Mouse (Mus musculus): ENCODE measurements at regions not wholly inside any gene's neighbourhood (a gene's known extent, or its start where the extent isn't known, plus 50 kb on each side); places are given as distances from the start of the nearest gene placed in this dataset.

GRCm38 (mm10) chr8:113956439-113957043 lies 108.0 kb upstream of the Adamts18 start:
- Histone ChIP-seq H3K4me1 (ENCODE audit: control insufficient read depth in 2 of 2, insufficient read depth in 2 of 2, low read length in 2 of 2, poor library complexity in 1 of 2) (no peaks in the 10 kb centered on the region), H3K9me3 (ENCODE audit: control insufficient read depth, insufficient read depth, low read depth, low read length) (no peaks in the 10 kb centered on the region), H3K27ac (ENCODE audit: insufficient read depth, low read depth, low read length, poor library complexity, severe bottlenecking) (no peak overlapping the region), H3K4me3 (ENCODE audit: insufficient read depth in 1 of 2, low read depth in 1 of 2, low read length in 2 of 2, poor library complexity in 1 of 2, severe bottlenecking in 1 of 2) (no peak overlapping the region), H3K9ac (ENCODE audit: insufficient read depth, low read depth, low read length, poor library complexity, severe bottlenecking) (no peak overlapping the region), H3K36me3 (ENCODE audit: control insufficient read depth, insufficient read depth, low read length, poor library complexity, severe bottlenecking) (no peaks in the 10 kb centered on the region)
- DNase-seq (ENCODE audit: low read depth, low spot score): no peak
- in situ Hi-C loops (cut with MboI; ENCODE audit: low sequenced_read_pairs in 2 of 2, unreplicated experiment in 2 of 2): no loop called here
- no peak for TF ChIP-seq HCFC1 (IDR thresholded peaks at IDR 0.05; ENCODE audit: borderline replicate concordance, insufficient read depth, low read length)
- TF ChIP-seq CHD2 (IDR thresholded peaks at IDR 0.05; ENCODE audit: low read depth, low read length): no peak
- no peak for TF ChIP-seq MAFK (IDR thresholded peaks at IDR 0.05; ENCODE audit: insufficient read depth, low read depth, low read length)
- TF ChIP-seq ZNF384 (IDR thresholded peaks at IDR 0.05; ENCODE audit: low read depth, low read length): no peak
- no peak for TF ChIP-seq ZC3H11A (IDR thresholded peaks at IDR 0.05; ENCODE audit: borderline replicate concordance, low read depth, low read length)

GRCm38 (mm10) chr8:113957821-113958220 lies 109.3 kb upstream of the Adamts18 start:
- Histone ChIP-seq H3K9me3 (ENCODE audit: control insufficient read depth, insufficient read depth, low read depth, low read length) (no peaks in the 10 kb centered on the region), H3K36me3 (ENCODE audit: control insufficient read depth, insufficient read depth, low read length, poor library complexity, severe bottlenecking) (no peaks in the 10 kb centered on the region), H3K9ac (ENCODE audit: insufficient read depth, low read depth, low read length, poor library complexity, severe bottlenecking) (no peak overlapping the region), H3K27ac (ENCODE audit: insufficient read depth, low read depth, low read length, poor library complexity, severe bottlenecking) (no peak overlapping the region), H3K4me3 (ENCODE audit: insufficient read depth in 1 of 2, low read depth in 1 of 2, low read length in 2 of 2, poor library complexity in 1 of 2, severe bottlenecking in 1 of 2) (no peak overlapping the region), H3K4me1 (ENCODE audit: control insufficient read depth in 2 of 2, insufficient read depth in 2 of 2, low read length in 2 of 2, poor library complexity in 1 of 2) (no peaks in the 10 kb centered on the region)
- no peak for DNase-seq (ENCODE audit: low read depth, low spot score)
- TF ChIP-seq HCFC1 (IDR thresholded peaks at IDR 0.05; ENCODE audit: borderline replicate concordance, insufficient read depth, low read length) (no peak), ZC3H11A (IDR thresholded peaks at IDR 0.05; ENCODE audit: borderline replicate concordance, low read depth, low read length) (no peak), MAFK (IDR thresholded peaks at IDR 0.05; ENCODE audit: insufficient read depth, low read depth, low read length) (no peak), CHD2 (IDR thresholded peaks at IDR 0.05; ENCODE audit: low read depth, low read length) (no peak), ZNF384 (IDR thresholded peaks at IDR 0.05; ENCODE audit: low read depth, low read length) (no peak)
- in situ Hi-C loops (cut with MboI; ENCODE audit: low sequenced_read_pairs in 2 of 2, unreplicated experiment in 2 of 2): no loop called here

- DNase-seq (ENCODE audit: low read depth, low spot score): no peak
Observed at GRCm38 (mm10) chr8:113975810-113976209, 127.3 kb upstream of the Adamts18 start.

GRCm38 (mm10) chr8:113976626-113977025 lies 128.1 kb upstream of the Adamts18 start:
- Histone ChIP-seq H3K4me3 (ENCODE audit: insufficient read depth in 1 of 2, low read depth in 1 of 2, low read length in 2 of 2, poor library complexity in 1 of 2, severe bottlenecking in 1 of 2) (no peak overlapping the region), H3K4me1 (ENCODE audit: control insufficient read depth in 2 of 2, insufficient read depth in 2 of 2, low read length in 2 of 2, poor library complexity in 1 of 2) (no peaks in the 10 kb centered on the region), H3K27ac (ENCODE audit: insufficient read depth, low read depth, low read length, poor library complexity, severe bottlenecking) (no peak overlapping the region), H3K9ac (ENCODE audit: insufficient read depth, low read depth, low read length, poor library complexity, severe bottlenecking) (no peak overlapping the region), H3K9me3 (ENCODE audit: control insufficient read depth, insufficient read depth, low read depth, low read length) (no peaks in the 10 kb centered on the region), H3K36me3 (ENCODE audit: control insufficient read depth, insufficient read depth, low read length, poor library complexity, severe bottlenecking) (no peaks in the 10 kb centered on the region)
- DNase-seq (ENCODE audit: low read depth, low spot score): no peak
- in situ Hi-C loops (cut with MboI; ENCODE audit: low sequenced_read_pairs in 2 of 2, unreplicated experiment in 2 of 2): loop anchor here (5.0 to 25.0 kb wide), 2 partner anchors 304 to 314 kb away; no protein-coding TSS in a partner anchor
- TF ChIP-seq ZC3H11A (IDR thresholded peaks at IDR 0.05; ENCODE audit: borderline replicate concordance, low read depth, low read length) (no peak), CHD2 (IDR thresholded peaks at IDR 0.05; ENCODE audit: low read depth, low read length) (no peak), MAFK (IDR thresholded peaks at IDR 0.05; ENCODE audit: insufficient read depth, low read depth, low read length) (no peak), HCFC1 (IDR thresholded peaks at IDR 0.05; ENCODE audit: borderline replicate concordance, insufficient read depth, low read length) (no peak), ZNF384 (IDR thresholded peaks at IDR 0.05; ENCODE audit: low read depth, low read length) (no peak)

More at GRCm38 (mm10) chr8:113975810-113976209, 127.3 kb upstream of the Adamts18 start:
- in situ Hi-C loops (cut with MboI; ENCODE audit: low sequenced_read_pairs in 2 of 2, unreplicated experiment in 2 of 2): loop anchor here (5.0 to 25.0 kb wide), 2 partner anchors 304 to 314 kb away; no protein-coding TSS in a partner anchor
- Histone ChIP-seq H3K36me3 (ENCODE audit: control insufficient read depth, insufficient read depth, low read length, poor library complexity, severe bottlenecking) (no peaks in the 10 kb centered on the region), H3K9me3 (ENCODE audit: control insufficient read depth, insufficient read depth, low read depth, low read length) (no peaks in the 10 kb centered on the region), H3K27ac (ENCODE audit: insufficient read depth, low read depth, low read length, poor library complexity, severe bottlenecking) (no peak overlapping the region), H3K4me3 (ENCODE audit: insufficient read depth in 1 of 2, low read depth in 1 of 2, low read length in 2 of 2, poor library complexity in 1 of 2, severe bottlenecking in 1 of 2) (no peak overlapping the region), H3K9ac (ENCODE audit: insufficient read depth, low read depth, low read length, poor library complexity, severe bottlenecking) (no peak overlapping the region), H3K4me1 (ENCODE audit: control insufficient read depth in 2 of 2, insufficient read depth in 2 of 2, low read length in 2 of 2, poor library complexity in 1 of 2) (no peaks in the 10 kb centered on the region)
- no peak for TF ChIP-seq HCFC1 (IDR thresholded peaks at IDR 0.05; ENCODE audit: borderline replicate concordance, insufficient read depth, low read length)
- TF ChIP-seq ZC3H11A (IDR thresholded peaks at IDR 0.05; ENCODE audit: borderline replicate concordance, low read depth, low read length): no peak
- no peak for TF ChIP-seq MAFK (IDR thresholded peaks at IDR 0.05; ENCODE audit: insufficient read depth, low read depth, low read length)
- TF ChIP-seq ZNF384 (IDR thresholded peaks at IDR 0.05; ENCODE audit: low read depth, low read length): no peak
- no peak for TF ChIP-seq CHD2 (IDR thresholded peaks at IDR 0.05; ENCODE audit: low read depth, low read length)

All from ES-E14 (cell line).